Mouse (Mus musculus): Measurements from ENCODE around the gene Ttc9. TPM values are rescaled to one million over a fixed set of nuclear protein-coding genes. Genes with fewer than 3 reads are reported as not detected.

Ttc9 gene
- total RNA-seq, 1 experiment from 2014 or later: not detected

DNA sequence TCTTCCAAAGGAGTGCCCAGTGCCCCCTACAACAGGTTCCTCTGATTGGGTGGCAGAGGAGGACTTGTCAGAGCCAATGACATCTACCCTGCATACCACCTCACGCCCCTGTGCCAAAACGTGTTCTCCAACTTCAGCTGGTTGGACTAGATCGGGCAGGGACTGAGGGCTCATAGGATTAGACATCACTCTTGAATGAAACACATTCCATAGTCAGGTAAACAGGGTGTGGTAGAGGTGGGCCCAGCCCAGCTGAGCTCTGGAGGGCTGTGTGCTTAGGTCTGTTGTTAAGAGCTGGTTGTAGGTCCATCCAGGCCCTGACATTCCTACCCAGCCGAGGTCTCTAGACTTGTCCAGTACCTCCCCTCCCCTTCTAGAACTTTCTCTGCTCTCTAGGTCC lies 81.6 kb downstream of the Ttc9 start:
- no peak for ATAC-seq (replicated peaks; ENCODE audit: low read depth, poor library complexity, severe bottlenecking)

Other genes with a start within 250 kb of the Ttc9 start
- gene Adam4, start 209.3 kb upstream of the Ttc9 start, total RNA-seq (2017): 0.46 and 0.92 TPM in 2 replicates
- gene Cox16, start 146.1 kb upstream of the Ttc9 start, total RNA-seq (2017): 98.0 and 150 TPM in 2 replicates
- gene Gm20498, start 98.3 kb upstream of the Ttc9 start, total RNA-seq (2017): 24.3 and 24.4 TPM in 2 replicates
- 42.8 and 50.6 TPM in 2 replicates for gene Synj2bp, start 98.3 kb upstream of the Ttc9 start, total RNA-seq (2017)
- not detected in 2 replicates for gene Adam21, start 62.8 kb upstream of the Ttc9 start, total RNA-seq (2017)
- gene Med6, start 36.2 kb upstream of the Ttc9 start, total RNA-seq (2017): 76.0 and 76.1 TPM in 2 replicates
- gene Map3k9, start 149.9 kb downstream of the Ttc9 start, total RNA-seq (2017): 0.34 and 0.91 TPM in 2 replicates
- 12.8 and 17.0 TPM in 2 replicates for gene Pcnx, start 228.8 kb downstream of the Ttc9 start, total RNA-seq (2017)